Mouse (Mus musculus): ENCODE measurements around the gene Stard9.

Gene Stard9

DNA sequence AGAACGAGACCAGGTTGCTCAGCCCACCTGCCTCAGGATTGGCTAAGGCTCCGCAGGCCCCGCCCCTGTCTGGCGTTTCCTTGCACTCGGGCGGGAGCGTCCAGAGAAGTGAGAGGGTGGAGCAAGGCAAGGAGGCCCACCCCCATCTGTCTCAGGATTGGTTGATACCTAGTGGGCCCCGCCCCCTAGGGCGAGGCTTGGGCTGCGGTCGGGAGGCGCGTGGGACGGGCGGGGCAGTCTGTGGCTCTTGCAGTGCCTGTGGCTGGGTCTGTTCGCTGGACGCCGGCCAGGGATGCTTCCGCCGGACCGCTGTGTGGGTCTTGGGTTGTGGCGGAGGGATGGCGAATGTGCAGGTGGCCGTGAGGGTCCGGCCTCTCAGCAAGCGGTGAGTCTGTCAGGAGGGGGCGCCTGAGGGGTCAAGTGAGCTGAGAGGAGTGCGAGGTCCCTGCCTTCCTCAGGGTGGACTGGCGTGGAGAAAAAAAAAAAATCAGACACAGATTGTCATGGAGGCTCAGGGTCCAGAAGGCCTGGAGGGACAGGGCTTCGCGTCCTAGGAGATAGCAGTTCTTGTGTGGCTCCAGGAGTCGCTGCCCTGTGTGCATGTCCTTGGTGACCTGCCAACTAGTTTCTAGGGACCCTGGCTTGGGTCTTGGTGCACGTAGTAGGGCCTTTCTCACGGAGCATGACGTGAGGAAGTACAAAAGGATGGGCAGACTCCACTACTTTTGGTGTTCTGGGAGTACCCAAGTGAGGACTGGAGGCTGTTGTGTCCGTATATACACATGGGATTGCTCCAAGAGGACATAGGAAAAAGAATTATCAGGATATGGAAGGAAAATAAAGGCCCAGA, at the start of gene Stard9:
Stard9 (plus strand) TSS at position 236 of the 850 bp plus-strand sequence.
- peak; percentile 99 for DNase-seq

DNA sequence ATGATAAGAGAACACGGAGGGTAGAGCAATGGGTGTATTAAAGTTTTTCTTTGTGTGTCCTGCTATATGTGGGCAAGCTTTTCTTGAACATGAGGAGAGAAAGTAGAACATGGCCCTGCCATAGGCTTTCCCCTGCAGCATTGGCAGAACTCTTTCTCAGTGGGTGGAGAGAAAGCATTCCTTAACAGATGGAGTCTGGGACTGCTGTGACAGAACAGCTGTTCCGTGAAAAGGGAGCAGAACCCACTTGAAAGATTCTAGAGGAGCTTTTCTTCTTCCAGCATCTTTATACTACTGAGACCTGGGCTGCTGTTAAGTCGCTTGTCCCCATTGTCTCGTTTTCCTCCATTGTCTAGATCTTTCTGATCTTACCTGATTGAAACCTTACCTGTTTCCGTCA, 39.2 kb upstream of the Stard9 start:
- DNase-seq = no peak

- DNase-seq = no peak
Observed at GRCm38 (mm10) chr2:120592227-120592626, 36.7 kb upstream of the Stard9 start.

GRCm38 (mm10) chr2:120597734-120598133, 31.2 kb upstream of the Stard9 start:
- DNase-seq = no peak

- no peak for DNase-seq
Observed at GRCm38 (mm10) chr2:120599506-120599905, 29.4 kb upstream of the Stard9 start.

- DNase-seq = peak; percentile 16
Observed at GRCm38 (mm10) chr2:120606021-120606690, 22.8 kb upstream of the Stard9 start.

DNA sequence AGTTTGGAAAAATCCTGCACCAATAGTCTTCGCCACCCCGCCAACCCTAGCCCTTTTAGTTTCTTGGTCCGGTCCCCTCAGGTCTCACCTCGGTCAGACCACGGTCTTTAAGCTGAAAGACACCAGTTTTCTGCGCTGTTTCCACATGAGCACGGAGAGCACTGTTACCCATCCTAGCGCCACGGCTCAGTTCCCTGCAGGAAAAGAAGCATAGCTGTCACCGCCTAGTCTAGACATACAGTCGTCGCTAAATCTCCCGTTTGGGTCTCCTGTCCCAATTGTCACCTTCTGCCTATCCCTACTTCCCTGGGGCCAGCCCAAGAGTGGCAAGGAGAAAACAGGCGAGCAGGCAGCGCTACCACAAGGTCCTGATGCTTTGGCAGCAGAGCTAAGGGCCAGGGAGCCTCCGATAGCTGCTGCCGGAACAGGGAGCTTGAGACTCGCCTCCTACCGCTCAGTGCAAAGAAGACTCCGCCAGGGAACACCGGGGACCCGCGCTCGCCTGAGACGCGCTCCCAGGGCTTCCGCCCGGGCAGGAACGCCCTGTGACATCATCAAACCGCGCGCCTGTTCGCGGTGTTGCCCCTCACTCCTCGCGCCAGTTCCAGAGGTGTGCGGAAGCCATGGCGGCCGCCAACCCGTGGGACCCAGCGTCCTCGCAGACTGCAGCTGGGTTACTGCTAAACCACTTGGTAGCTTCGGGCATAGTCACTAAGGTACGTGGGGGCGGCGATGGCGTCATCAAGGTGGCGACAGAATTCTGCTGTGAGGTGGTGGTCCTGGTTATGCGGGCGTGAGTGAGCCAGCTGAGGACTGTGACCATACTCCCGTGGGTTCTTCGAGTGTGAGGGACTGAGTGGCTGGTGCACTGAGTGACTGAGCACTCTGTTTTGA, 19.8 kb upstream of the Stard9 start, which contains the start of the genes Haus2 and Lrrc57:
Haus2 (plus strand) TSS at position 554 of the 894 bp plus-strand sequence.
Lrrc57 (minus strand) TSS at position 691 of the 894 bp plus-strand sequence.
- peak; percentile 93 for DNase-seq

- no peak for DNase-seq
Observed at GRCm38 (mm10) chr2:120616279-120617163, 12.4 kb upstream of the Stard9 start.

- no peak for DNase-seq
Observed at GRCm38 (mm10) chr2:120619538-120619937, 9.4 kb upstream of the Stard9 start.

DNA sequence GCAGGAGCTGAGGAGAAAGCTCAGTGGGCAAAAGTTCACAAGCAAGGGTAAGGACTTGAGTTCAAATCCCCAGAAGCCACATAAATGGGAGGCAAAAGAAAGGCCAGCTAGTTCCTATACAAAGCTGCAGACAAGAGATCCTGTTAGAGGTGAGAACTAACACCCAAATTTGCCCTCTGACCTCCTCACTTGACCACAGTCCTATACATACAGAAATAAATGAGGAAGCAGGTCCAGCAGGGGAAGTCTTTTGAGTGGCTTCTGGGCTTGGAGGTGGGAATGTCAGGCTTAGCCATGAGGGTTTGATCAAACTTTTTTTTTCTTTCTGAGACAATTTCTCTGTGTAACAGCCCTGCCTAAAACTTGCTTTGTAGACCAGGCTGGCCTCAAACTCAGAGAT, 6.0 kb upstream of the Stard9 start:
- DNase-seq = no peak

GRCm38 (mm10) chr2:120628076-120628865, 650 bp upstream of the Stard9 start:
- no peak for DNase-seq

DNA sequence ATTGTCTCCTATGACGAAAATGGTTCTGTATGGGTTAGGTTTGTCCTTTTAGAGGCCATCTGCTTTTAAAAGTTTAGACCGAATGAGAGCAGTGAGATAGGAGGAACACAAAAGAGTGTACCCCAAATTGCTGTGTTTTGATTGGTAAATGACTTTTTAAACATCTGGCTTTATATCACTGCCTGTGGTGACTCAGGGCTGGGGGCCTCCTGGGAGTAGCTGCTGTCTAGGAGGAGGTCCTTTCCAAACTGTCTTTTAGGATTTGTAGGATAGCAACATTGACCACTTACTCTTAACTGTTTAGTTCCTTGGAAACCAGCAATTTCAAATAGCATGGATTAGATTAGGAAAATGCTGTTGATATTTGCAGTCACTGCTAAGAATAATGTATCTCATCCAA, 1.3 kb downstream of the Stard9 start:
- DNase-seq = no peak

GRCm38 (mm10) chr2:120630655-120631054, 1.7 kb downstream of the Stard9 start:
- no peak for DNase-seq

- no peak for DNase-seq
Observed at GRCm38 (mm10) chr2:120631521-120631920, 2.6 kb downstream of the Stard9 start.

DNA sequence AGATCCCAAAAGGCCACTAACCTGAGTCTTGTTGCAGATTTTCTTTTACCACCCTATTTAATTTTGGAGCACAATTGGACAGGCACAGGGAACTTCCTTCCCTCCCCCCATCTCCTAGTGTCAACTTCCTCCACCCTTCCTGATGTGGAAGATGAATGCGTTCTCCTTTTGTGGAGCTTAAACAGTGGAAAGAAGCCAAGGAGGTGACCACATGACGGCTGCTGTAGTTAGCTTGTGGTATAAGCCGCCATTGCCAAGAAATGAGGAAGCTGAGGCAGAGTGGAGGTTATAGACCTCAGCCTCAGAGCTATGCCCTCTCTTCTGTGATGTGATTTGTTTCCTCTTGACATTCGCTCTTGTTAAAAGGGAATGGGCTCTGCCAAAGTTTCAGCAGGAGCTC, 3.0 kb downstream of the Stard9 start:
- DNase-seq = no peak

GRCm38 (mm10) chr2:120640835-120641234, 11.9 kb downstream of the Stard9 start:
- no peak for DNase-seq

- DNase-seq = no peak
Observed at GRCm38 (mm10) chr2:120643836-120644235, 14.9 kb downstream of the Stard9 start.

GRCm38 (mm10) chr2:120646777-120647176, 17.9 kb downstream of the Stard9 start:
- DNase-seq = no peak

GRCm38 (mm10) chr2:120652256-120652924, 23.5 kb downstream of the Stard9 start:
- no peak for DNase-seq

- no peak for DNase-seq
Observed at GRCm38 (mm10) chr2:120652925-120653284, 24.0 kb downstream of the Stard9 start.

DNA sequence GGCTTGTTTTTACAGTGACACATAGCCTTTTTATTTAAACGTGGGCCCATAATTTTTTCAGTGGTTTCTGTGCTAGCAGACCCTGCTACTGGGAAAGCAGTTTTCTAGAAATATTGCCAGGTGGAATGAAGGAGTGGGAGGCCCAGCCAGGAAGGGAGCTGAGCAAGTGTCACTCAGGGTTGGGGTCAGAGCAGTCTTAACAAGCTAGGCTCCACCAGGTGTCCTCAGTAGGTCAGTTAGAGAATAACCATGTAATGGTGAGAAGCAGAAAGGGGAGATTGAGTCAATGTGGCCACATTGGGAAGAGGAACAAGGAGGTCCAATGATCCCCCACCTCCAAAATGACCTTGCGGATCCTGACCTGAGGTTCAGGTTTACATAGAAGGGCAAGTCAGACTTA, 25.8 kb downstream of the Stard9 start:
- no peak for DNase-seq

Data from retina, postnatal 1 day (tissue).